Mouse (Mus musculus) lung, postnatal 4 days (tissue): ENCODE results near the gene Gps2.
A peak's percentile ranks its signal among the peaks of the same experiment; 100 is the strongest.

Experiments
- DNase-seq, 2 experiments: peaks; one replicate each; pipeline ENCODE4 v3.0.0; 2021

Gps2 gene

GRCm38 (mm10) chr11:69886907-69887635 lies 26.6 kb upstream of the Gps2 start:
- peak in 1 of 2 experiments; percentile 52 for DNase-seq

- peak; percentile 50 to 65 for DNase-seq
Measured at GRCm38 (mm10) chr11:69891482-69891881, 22.2 kb upstream of the Gps2 start.

- DNase-seq: peak; percentile 54 to 58
Measured at GRCm38 (mm10) chr11:69894671-69895070, 19.0 kb upstream of the Gps2 start.

GRCm38 (mm10) chr11:69895291-69895690 lies 18.4 kb upstream of the Gps2 start, which contains the start of gene Acap1:
Gene Acap1, minus strand, starts transcription at chr11:69895539.
- peak in 1 of 2 experiments; percentile 19 for DNase-seq

- DNase-seq: no peak
Measured at GRCm38 (mm10) chr11:69899870-69900269, 13.8 kb upstream of the Gps2 start.

- peak; percentile 93 to 95 for DNase-seq
Measured at GRCm38 (mm10) chr11:69900471-69901405, 12.9 kb upstream of the Gps2 start, which contains the start of the genes 2810408A11Rik and Neurl4. Gene 2810408A11Rik, minus strand, starts transcription at chr11:69900987. Gene Neurl4, plus strand, starts transcription at chr11:69901072.

GRCm38 (mm10) chr11:69901406-69901846 lies 12.3 kb upstream of the Gps2 start:
- DNase-seq: peak; percentile 94 to 98

- DNase-seq: peak in 1 of 2 experiments; percentile 36
Measured at GRCm38 (mm10) chr11:69901993-69902392, 11.7 kb upstream of the Gps2 start.

- no peak for DNase-seq
Measured at GRCm38 (mm10) chr11:69902972-69903371, 10.7 kb upstream of the Gps2 start.

- peak in 1 of 2 experiments; percentile 26 for DNase-seq
Measured at GRCm38 (mm10) chr11:69904311-69904710, 9.4 kb upstream of the Gps2 start.

- DNase-seq: no peak
Measured at GRCm38 (mm10) chr11:69908645-69909044, 5.0 kb upstream of the Gps2 start.

GRCm38 (mm10) chr11:69909174-69909573 lies 4.5 kb upstream of the Gps2 start:
- no peak for DNase-seq

GRCm38 (mm10) chr11:69910177-69910576 lies 3.5 kb upstream of the Gps2 start:
- DNase-seq: no peak

GRCm38 (mm10) chr11:69910781-69911560 lies 2.7 kb upstream of the Gps2 start:
- no peak for DNase-seq

GRCm38 (mm10) chr11:69911701-69912100 lies 2.0 kb upstream of the Gps2 start:
- DNase-seq: no peak

GRCm38 (mm10) chr11:69912716-69913530 lies 765 bp upstream of the Gps2 start:
- peak; percentile 43 to 82 for DNase-seq

GRCm38 (mm10) chr11:69914372-69914764 lies 680 bp downstream of the Gps2 start:
- DNase-seq: no peak

GRCm38 (mm10) chr11:69914917-69915430 lies 1.3 kb downstream of the Gps2 start:
- no peak for DNase-seq

- DNase-seq: no peak
Measured at GRCm38 (mm10) chr11:69915667-69916627, 2.3 kb downstream of the Gps2 start.
